Mouse (Mus musculus): ENCODE measurements at regions not wholly inside any gene's neighbourhood (a gene's known extent, or its start where the extent isn't known, plus 50 kb on each side); places are given as distances from the start of the nearest gene placed in this dataset.
"Not testable (repeated sequence)": the region's sequence is repeated elsewhere in the genome, so short reads cannot be mapped to it uniquely, and the experiment has no call there.

DNA sequence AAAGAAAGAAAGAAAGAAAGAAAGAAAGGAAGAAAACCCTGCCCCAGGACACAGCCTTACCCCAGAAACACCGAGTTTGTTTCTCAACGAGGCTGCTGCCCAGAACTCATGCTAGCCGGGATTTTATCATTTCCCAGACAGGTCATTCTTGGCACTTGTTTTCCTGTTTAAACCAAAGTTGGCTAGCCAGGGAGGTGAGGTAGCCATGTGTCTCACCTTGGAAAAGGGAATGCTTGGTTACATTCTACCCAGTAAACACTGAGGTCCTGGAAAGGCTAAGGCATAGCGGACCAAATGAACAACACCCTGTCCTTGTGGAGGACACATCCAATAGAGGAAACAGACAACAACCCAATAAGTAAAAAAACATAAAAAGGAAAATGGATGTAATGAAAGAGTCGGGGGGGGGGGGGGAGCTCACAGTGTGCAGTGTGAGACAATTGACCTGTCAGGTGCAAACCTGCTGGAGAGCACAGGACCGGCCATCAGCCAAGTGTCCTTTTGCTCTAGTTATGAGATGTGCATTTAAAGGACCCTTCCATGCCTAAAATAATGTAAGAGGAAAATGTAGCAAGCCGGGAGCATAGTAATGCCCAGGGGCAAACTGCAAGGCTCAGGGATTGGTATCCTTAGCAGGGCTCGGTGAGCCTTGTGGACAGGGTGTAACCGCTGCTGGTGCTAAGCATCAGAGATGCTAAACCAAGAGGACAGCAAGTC is 78.2 kb upstream of the Fzd7 start:
- DNase-seq: no peak

DNA sequence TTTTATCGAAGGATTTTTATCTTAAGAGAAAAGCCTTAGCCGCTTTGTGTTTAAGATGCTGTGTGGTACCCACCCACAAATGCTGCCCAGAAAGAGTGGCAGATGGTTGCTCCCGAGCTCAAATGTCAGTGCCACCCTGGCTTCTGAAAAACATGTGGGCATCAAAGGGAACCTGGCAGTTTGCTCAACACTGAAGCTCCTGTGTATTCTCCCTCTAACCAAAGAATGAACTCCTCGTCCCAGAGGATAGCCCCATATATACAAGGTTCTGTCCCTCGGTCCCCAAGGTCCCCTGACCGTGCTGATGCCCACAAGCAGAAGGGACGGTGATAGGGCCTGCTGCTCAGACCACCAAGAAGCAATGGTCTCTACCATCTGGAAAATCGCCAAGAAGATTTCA is 76.9 kb upstream of the Fzd7 start:
- DNase-seq: no peak

DNA sequence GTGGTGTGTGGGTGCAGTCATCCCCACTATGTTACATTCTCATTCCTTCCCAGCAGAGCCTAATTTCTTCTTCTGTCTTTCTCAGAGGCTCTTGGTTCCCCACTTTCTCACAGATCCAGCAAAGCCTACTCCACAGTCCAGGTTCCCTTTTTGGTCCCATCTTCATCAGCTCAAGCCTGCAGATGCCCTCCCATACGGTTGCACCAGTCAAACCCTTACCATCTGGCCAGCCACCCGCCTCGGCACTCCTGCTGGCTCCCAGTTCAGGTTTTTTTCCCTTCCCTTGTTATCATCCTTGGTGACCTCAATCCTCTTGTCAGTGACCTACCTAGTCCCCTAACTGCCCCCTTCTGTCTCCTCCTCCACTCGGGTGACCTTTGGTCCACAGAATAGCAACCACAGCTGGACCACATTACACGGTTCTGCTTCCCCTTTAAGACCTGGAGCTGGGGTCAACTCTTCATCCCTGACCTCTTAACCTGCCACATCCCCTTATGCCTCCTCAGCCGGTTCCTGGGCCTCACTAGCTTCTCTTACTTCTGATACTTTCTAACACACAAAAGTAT is 75.4 kb upstream of the Fzd7 start:
- DNase-seq: no peak

DNA sequence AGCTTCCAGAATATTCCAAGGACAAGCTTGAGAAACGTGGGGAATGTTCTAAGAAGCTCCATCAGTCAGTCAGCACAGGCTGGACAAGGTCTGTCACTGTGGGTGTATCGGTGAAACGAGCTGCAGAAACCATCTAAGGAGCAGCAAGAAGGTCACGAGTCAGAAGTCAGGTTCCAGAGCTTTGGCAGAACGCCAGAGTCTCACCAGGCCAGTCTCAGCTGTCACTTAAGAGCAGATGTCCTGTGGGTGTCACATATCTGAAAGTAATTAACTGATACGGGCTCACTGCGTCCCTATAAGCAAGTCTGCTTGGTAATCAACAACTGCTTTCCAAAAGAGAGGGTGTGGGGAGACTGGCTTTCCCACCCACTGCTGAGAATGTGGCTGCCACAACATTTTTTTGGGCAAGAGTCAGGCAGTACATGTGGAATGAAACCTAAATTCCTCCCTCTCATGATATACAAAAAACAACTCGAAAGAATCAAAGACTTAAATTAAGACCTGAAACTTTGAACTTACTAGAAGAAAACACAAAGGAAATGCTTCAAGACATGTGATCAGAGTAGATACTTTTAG is 72.6 kb upstream of the Fzd7 start:
- no peak for DNase-seq

DNA sequence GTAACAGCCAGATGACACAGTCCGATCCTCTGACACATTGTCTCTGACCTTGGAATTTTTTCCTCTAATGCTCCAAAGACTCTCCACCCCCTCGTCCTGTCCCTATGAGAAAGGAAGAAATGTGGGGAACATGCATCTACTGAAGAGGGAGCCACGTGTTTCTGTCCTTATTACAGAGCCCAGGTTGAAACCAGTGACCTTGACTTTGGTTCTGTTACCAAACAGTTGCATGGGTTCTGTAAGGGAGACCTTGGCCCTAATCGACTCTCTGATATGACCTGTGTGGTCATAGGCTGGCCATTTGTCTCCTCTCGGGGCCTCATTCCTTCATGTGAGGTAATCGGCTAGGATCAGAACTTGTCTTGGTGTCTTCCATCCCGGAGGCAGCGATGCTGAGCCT is 69.0 kb upstream of the Fzd7 start:
- no peak for DNase-seq

DNA sequence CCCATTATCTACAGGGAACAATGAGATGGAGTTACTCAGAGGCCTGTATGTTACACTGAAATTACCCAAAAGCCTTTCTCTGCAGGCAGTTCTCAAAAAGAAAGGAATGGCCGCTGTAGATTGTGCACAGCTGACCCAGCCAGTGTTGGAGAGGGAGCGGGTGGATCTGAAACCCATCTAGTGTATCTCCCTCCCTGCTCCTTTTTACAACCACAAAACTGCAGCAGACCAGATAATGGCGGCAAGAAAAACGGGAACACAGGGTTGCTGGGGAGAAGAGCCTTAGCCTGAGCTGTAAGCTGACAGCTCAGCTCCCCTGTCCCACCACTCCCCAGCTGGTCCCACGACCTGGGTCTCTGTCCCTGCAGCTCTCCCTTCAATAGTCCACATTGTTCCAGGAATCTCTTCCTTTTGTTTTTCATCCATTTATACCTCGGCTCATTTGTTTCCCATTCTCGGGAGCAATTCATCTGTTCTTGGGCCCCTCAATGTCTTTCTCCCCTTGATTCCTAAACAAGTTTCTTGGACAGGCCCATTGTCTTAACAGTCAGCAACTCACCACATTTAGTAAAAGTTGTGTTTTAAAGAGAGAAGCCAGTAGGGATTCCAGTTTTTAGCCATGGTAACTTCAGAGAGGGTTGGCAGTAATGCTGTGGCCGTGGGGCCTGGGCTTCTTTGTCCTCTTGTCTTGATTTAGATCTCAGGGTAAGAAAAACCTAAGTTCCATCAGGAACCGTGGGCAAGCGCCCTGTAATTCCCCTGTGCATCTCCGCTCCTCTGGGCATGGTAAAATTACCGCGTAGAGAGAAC is 67.6 kb upstream of the Fzd7 start:
- DNase-seq: no peak

DNA sequence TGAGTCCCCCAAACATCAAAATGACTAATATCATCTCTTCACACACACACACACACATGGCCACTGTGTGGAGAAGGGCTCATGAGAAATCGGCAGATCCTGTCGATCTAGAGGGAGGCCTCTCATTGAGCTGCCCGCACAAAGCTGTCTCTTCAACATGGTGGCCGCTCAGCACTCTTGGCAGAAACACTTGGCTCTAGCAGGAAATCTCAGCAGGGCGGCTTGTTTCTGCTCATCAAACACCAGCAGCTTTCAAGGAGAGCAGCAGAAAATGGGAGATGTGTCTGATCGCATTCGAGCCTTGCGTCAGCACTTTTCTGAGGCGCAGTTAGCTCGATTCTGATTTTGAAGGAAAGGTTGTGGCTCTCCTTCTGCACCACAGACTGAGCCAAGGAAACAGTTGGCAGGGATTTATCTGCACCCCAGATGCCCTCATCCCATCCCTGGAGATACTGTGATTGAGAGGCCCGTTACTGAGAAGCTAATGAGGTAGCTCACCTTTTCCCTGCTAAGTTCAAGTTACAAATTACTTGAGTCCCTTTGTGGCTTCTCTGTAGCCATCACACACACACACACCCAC is 66.4 kb upstream of the Fzd7 start:
- no peak for DNase-seq

DNA sequence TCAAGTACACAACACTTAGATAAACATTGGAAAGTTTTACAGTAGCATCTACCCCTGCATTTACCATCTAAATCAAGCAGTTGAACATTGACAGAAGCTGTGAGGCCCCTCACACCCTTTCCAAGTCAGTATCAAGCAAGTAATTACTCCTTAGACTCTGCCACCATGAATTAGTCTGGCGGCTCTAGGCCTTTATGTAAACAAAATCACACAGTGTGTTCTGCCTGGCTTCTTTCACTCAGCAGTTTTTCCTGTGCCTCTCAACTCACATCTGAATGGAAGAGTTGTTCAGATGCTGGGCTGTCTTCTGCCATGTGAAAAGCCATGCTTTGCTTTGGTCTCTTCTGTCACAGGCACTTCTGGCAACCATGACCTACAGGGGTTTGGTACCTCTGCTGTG is 64.9 kb upstream of the Fzd7 start:
- DNase-seq: no peak

DNA sequence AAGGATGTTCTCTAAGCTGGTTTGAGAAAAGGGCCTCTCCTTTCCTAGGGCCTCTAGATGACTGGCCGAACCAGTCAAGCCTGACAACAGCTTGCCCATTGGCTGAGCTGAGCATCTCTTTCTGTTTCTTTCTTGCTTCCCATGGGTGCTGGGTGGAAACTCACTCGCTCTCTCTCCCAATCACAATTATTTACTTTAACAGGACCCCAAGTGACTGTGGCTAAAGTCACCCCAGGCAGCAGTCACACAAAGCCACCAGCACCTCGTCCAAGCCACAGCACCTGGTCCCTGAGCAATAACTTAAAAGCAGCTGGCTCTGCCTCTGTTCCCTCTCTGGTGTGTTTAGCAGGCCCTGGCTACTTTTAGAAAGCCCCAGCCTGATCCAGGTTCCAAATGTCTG is 64.3 kb upstream of the Fzd7 start:
- DNase-seq: no peak

DNA sequence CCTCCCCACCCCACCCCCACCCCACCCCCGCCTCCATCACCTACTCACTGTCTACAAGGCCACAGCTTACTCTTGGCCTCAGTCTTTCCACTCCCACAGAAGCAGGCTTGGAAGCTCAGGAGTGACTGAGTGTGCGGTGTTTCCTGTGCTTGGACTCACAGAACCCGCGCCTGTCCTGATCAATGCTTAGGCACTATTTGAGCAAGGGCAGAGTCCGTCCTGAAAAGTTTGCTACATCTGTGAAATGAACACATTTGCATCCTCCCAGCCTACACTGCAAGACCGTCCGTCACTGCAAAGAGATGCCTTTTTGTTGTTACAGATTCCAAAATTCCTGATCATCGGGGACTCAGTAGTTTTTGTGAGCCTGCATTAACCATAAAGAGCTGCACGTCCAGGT is 63.5 kb upstream of the Fzd7 start:
- DNase-seq: no peak

DNA sequence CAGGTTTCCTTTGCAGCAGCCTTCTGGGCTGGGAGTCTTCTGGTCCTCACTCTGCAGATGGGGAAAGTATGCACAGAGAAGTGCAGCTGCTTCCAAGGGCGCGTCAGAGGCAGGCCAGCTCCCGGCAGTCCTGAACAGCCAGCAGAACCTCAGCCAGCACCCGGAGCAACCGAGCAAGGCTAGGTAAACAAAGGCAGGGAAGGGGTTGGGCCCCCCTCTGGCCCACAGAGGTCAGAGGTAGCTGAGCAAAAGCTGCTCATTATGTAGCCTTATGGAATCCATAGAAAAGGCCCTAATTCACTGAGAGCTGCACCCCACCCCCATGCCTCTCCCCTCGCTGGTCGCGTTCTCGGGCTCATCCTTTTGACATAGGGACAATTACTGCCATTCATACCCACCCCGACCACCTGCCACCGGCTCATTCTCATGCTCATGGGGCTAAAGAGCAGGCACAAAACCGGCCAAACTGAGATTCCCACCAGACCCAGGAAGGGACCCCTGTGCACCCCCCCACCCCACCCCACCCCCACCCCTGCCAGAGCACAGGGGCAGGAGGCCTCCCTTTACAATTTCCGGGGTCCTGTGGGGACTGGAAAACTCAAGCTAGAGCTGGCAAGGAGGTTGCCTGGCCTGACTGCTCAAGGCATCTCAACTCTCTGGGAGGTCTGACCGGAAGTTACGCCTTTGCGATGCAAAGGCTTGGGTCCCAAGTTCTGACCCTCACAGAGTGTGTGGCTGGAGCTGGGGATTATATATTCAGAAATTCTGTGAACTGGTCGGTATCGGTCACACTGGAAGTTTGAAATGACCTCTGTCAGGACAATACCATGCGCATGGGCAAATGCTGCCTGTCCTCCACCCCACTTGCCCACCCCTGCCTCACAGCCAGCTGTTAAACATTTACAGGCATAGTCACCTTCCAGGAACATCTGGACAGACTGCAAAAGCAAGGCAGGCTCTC is 59.0 kb upstream of the Fzd7 start:
- DNase-seq: peak; percentile 42

DNA sequence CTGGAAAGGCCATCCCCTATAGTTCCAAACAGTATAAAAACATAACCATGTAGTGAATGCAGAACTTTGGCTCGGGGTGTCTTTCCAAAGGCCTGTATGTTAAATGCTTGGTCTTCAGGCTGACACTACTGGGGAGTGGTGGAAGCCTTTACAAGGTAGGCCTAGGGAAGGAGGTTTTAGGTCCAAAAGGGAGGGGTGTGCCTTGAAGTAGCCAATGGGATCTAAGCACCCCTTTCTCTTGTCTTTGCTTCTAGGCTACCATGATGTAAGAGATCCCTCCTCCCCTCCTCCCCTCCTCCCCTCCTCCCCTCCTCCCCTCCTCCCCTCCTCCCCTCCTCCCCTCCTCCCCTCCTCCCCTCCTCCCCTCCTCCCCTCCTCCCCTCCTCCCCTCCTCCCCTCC is 56.5 kb upstream of the Fzd7 start:
- DNase-seq: not testable (repeated sequence)

DNA sequence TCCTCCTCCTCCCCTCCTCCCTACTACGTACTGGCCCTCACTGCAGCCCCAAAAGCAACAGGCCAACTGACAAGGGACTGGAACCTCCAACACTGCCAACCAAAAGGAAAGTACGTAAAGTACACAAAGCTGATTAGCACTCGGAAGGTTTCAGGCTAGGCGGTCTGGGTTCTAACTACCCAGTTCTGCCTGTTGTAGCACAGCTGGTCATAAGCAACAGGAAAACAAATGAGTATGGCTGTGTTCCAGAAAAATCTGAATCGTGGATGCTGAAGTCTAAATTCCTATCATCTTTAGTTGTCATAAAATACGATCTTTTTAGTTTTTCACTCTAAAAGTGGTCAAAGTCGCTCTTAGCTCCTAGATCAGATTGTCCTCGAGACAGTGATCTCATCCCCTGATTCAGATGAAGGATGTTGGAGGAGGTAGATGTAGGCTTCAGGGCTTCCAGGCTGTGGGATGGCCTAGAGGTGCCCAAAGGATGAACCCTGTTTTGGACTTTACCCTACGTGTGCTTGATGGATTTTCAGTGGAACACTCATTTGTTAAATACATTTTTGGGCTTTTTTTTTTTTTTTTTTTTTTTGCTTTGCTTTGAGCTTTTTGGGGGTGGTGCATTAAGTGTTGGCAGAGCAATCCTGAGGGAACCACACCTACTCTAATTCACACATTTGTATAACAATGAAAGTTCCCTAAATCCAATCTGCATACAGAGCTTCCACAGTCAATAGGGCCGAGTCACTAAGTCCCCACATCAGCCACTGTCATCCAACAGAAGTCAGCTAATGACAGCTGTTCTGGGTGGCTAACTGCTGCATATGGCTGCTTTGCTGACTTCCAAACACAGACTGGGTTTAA is 55.6 kb upstream of the Fzd7 start:
- DNase-seq: no peak

DNA sequence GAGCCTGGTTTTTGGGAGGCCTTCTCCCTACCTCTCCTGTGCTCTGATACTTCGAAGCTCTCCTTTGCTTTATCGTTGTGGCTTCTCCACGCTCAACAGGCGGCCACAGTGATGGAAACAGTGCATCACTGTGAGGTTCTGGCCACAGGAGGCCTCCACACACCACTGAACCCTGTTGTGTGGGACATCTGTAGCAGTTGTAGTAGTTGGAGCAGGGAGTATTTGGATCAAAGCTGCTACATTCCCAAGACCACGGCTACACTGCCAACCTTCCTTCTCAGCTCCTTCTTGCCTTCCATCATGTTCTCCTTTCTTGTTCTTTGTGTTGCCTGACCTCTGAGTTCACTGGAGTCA is 55.0 kb upstream of the Fzd7 start:
- DNase-seq: no peak

DNA sequence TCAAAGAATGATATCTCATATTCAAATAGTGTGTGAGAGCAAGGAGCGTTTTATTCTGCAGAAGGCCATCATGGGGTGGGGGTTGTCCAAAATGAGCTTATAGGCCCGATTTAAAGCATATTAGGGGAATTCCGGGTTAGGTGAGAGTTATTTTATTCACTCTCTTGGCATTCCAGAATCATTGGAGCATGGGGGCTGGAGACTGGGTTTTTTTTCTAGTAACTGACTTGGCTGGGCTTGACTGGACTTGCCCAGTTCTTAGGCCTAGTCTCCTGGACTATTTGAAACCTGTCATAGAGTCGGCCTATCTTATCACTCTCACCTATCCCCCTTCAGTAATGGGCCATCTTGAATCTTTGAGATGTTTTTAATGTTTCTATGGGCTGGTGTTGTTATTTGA is 52.9 kb upstream of the Fzd7 start:
- DNase-seq: no peak

DNA sequence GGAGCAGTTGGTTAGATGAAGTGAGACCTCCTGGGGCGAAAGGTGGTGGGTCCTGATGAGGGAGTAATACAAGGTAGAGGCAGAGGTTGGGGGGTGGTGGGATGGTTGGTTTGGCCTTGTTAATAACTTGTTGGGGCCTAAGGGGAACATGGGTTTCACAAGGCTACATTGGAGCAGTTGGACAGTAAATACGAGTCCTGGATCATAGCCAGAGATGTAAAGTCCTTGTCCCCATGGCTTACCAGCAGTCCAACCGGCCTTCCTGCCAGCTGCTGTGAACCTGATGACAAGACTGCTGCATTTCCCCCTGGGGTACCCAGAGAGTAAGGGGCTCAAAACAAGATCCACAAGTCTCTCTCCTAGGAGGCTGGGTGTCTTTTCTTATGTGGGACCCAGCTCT is 52.0 kb upstream of the Fzd7 start:
- no peak for DNase-seq

DNA sequence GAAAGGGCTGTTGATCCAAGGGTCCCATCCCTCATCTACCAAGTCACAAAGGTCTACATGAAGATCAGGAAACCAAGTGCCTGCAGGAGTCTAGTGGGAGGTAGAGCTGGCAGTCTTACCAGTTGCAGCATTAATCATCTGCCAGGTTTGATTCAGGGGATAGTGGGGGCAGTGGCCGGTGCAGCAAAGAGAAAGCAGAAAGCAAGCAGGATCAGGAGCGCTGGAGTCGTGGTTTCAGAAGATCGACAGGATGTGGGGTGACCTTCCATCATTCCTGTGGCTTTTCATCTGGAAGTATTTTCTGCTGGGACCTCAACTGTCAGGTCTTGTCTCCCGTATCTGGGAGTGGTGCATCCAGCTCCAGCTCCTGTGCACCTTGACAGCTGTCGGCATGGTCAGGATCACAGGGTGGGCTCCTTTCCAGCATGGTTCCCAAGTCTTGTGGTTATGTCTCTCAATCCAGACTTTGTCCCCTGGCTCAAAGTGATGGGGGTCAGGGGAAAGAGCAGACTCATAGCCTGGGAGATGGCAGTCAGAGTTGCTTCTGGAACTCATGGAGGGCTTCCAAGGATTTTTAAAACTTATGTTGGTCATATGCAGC is 51.2 kb upstream of the Fzd7 start:
- peak; percentile 33 for DNase-seq

Data from kidney, adult 18-20 months (tissue).